Mouse (Mus musculus): ENCODE measurements around the gene Cox7a2l.

The Cox7a2l gene

DNA sequence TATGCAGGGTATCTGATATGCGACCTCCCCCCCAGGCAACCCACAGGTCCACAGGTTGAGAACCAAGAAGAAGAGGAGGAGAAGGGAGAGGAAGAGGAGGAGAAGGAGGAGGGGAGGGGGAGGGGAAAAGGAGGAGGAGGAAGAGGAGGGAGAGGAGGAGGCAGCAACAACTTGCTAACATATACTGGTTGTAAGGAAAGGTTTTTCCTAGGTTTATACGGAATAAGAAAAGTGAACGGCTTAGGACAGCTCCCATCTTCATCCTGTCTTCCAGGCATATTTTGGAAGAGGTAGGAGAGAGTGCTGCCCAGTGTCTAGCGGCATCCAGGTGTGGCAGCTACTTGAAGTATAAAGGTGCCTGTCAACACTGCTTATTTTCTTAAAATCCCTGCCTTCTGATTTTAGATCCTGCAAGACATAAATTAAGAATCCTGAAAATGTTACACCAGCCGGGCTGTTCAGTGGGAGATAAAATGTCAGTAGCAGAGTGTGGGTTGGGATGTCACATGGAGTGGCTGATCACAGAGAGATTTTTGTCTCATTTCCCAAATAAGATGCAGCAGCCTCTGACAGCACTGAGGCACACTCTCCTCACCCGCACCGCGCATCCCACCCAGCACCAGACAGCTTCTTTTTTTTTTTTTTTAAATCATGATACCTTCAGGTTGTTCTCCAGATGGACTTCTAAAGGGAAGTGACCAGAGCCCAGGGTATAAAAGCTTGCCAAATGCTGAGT lies at the start of gene Cox7a2l:
Gene Cox7a2l, minus strand, starts transcription at position 51 of the 736 bp plus-strand sequence.
- no peak for DNase-seq

GRCm38 (mm10) chr17:83565506-83565905 lies 48.4 kb upstream of the Cox7a2l start:
- no peak for DNase-seq

GRCm38 (mm10) chr17:83564119-83564820 lies 47.1 kb upstream of the Cox7a2l start:
- no peak for DNase-seq

DNA sequence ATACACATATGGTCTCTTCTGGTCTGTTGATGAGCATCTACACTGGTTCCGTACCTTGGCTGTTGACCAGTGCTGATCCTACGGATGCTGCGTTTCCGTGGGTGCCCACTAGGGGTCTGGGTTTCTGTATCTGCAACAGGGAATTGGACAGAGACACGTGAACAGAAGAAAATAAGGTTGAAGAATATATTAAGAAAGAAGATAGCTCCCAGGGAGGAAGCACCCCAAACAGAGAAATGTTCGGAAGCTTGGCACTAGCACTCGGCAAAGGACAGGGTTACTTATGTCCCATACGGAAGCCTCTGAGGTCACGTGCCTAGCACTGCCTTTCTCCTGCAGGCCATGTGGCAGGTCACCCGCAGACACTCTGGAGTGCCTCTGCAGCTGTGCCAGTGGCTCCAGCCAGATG lies 46.6 kb upstream of the Cox7a2l start:
- peak; percentile 73 for DNase-seq

DNA sequence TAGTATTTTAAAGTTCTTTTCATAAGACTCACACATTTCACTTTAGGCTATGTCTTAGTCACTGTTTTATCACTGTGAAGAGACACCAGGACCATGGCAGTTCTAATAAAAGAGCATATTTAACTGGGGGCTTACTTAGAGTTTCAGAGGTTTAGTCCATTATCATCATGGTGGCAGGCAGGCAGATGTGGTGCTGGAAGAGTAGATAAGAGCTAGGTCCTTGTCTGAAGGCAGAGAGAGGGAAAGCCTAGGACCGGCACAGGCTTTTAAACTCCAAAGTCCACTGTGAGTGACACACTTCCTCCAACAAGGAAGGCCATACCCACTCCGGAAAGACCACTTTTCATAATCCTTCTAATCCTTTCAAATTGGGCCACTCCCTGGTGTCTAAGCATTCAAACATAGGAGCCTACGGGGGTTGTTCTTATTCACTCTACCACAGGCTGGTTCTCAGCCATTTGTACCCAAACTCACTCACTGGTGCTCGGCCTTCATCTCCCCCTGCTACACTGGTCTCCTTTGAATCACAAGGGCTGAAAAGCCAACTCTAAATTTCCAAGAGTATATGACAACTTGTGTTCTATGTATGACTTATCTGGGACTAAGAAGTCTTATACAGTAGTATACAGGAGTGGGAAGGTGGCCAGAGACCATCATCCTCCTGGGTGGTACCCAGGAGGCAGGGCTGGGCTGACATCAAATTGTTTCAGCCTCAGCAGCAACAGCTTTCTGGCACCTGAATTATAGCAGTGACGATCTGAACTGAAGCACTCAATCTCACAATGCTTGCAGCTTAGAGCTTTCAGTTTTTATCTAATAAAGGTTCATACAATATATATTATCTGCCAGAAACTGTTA lies 45.3 kb upstream of the Cox7a2l start:
- DNase-seq: peak; percentile 84

GRCm38 (mm10) chr17:83559081-83559480 lies 42.0 kb upstream of the Cox7a2l start:
- no peak for DNase-seq

DNA sequence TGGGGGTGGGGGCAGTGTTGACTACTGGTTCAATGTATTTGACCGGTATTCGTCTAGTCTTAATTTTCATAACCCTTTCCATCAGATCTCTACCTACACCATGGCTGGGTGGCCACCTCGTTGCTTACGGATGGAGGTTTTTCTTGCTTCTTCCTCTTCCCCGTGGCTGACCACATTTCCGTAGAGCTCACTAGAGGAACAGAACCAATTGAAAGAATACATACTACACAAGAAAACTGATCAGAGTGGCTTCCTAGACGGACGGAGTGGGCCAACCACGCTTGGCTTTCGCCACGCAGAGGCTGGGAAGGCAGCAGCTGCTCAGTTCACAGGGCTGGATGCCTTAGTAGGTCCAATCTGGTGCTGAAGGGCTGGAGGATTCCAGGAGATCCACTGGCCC lies 38.7 kb upstream of the Cox7a2l start:
- no peak for DNase-seq

DNA sequence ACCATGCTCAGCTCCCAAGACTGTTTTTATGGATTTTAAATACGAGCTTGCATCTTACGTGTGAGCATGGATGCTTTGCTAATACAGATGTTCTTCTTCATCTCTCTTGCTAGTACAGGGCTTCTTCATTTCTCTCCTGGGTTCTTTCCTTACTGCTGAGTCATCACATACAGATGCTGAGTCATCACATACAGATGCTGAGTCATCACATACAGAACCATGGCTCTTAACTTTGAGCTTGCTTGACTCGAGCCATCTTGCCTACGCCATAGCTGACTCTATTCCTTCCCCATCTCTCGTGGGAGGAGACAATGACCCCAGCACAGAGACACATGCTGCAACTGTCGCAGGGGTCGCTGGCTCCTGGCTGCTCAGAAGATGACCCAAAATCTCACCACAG lies 37.9 kb upstream of the Cox7a2l start:
- no peak for DNase-seq

- DNase-seq: peak; percentile 45
Observed at GRCm38 (mm10) chr17:83548501-83549233, 31.5 kb upstream of the Cox7a2l start.

- no peak for DNase-seq
Observed at GRCm38 (mm10) chr17:83547145-83547544, 30.0 kb upstream of the Cox7a2l start.

- no peak for DNase-seq
Observed at GRCm38 (mm10) chr17:83545756-83546742, 28.9 kb upstream of the Cox7a2l start.

GRCm38 (mm10) chr17:83545259-83545658 lies 28.1 kb upstream of the Cox7a2l start:
- DNase-seq: no peak

DNA sequence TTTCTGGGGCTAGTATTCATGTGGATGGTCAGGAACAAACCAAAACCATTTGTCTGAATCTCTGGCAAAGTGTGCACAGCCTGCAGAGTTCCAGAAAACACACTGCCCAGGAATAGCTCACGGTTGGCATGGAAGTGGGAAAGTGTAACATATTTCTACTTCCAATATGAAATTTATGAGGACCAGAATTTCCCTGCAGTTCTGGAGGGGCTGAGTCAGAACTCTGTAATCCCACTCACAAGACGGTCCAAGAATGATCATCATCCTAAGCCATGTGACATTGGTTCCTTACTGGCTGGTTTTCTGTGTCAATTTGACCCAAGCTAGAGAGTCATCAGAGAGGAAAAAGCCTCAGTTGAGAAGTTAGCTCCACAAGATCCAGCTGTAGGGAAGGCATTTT lies 25.3 kb upstream of the Cox7a2l start:
- DNase-seq: no peak

DNA sequence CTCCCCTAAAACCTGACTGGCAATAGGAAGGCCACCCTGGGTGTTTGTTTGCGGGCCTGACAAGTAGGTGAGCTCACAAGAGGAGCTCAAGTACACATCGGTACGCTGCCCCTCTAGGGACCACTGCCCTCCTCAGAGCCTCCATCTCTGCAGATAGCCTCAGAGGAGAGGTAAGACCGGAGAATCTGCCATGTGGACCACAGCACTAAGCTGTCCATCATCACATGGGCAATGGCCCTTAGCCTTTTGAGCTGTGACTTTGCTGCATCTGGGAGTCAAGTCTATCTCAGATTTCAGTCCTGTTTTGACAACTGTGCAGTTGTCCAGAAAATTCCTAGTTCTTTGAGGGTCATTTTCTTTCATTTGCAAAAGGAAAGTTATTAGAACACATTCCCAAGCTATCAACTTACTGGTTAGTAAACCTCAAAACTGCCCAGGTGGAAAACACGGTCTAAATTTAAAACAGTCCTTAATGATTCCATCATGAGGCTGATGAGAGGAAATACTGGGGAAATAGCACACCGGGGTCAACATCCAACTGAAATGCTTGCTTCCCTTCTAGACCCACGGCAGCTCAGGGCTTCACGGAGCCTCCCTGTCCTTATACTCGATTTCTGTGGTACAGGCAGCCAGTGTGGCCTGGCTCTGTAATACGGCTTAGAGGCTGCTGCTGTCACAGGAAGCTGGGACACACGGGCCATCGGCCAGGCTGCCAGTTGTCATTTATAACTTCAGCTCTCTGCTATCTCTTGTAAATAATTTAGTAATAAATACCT lies 22.3 kb upstream of the Cox7a2l start:
- DNase-seq: no peak

DNA sequence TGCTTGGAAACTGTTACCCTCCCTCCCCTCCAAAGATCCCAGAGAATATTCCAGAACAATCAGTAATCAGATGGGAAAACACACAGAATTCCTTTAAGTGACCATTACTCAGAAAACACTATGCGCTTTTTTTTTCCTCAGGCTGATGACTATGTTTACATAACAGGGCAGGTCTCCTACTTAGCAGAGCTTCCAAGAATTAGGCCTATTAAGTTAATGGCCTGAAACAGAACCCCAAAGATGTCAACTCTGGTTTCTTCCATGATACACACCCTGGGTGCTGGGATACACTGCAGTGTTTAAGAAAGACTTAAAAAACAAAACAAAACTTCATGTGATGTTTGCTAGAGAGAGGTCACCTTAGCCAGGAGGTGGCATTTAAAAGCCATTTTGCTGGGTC lies 21.6 kb upstream of the Cox7a2l start:
- no peak for DNase-seq

DNA sequence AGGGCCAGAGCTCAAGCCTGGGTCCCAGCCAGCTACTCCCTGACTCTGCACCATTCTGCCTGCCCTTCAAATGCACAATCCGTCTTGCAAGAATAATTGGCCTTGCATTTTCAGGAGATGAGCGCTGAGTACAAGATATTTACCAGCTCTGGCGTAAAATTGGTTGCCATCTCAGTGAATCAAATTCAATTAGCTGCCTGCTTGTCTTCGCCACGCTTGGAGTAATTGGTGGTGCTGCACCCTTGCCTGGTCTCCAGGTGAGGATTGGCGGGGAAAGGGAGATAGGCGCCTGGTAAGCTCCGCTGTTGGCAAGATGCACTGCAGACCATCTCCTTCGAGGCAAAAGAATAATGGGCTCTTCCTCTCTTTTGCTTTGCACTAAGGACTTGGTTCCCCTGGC lies 21.0 kb upstream of the Cox7a2l start:
- DNase-seq: no peak

DNA sequence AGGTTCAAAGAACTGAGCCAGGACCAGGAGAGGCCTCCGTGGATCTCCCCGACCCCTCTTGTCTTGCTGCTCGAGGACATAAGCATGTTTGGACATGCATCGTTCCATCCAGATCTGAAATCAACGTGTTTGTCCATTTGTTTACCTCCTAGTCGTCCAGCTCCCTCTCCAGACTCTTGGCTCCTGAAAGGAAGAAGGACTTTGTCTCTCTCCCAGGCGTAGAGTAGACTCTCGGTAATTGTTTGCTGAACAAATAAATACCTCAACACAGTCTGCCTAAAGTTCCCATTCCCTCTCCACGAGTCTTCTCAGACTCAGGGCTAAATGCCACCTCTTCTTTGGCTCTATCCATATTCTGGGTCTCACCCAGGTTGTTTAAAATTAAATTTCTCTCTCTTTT lies 16.0 kb upstream of the Cox7a2l start:
- DNase-seq: no peak

- DNase-seq: peak; percentile 57
Observed at GRCm38 (mm10) chr17:83527651-83528381, 10.7 kb upstream of the Cox7a2l start.

- peak; percentile 84 for DNase-seq
Observed at GRCm38 (mm10) chr17:83526624-83527532, 9.7 kb upstream of the Cox7a2l start.

All from liver (tissue).